Mouse (Mus musculus) ES-E14 (cell line): ENCODE measurements around the gene Fam184b. TPM values are rescaled to one million over a fixed set of nuclear protein-coding genes. Genes with fewer than 3 reads are reported as not detected.

Source experiments
- DNase-seq: peaks from one replicate; pipeline ENCODE4 v3.0.0-alpha.2; 2013; ENCODE audit warnings: low read depth, low spot score
- H3K27ac ChIP-seq: 2 replicates; pipeline ENCODE4 v1.5.1; 2012; ENCODE audit warnings: low read depth, mild to moderate bottlenecking, low read length, moderate library complexity, mixed read lengths; ENCODE audit not compliant: poor library complexity, insufficient read depth, severe bottlenecking
- H3K36me3 ChIP-seq: 2 replicates; pipeline ENCODE4 v1.6.1; 2012; ENCODE audit warnings: mild to moderate bottlenecking, low read length, moderate library complexity, mixed read lengths; ENCODE audit not compliant: control insufficient read depth, poor library complexity, insufficient read depth, severe bottlenecking
- H3K4me1 ChIP-seq, 2 experiments: fragments of 150-350 bp in 1 of 2; sonication (generic) in 1 of 2; 2 replicates each; pipeline ENCODE4 v1.6.1; 2012; ENCODE audit warnings: low read length in 2 of 2, mild to moderate bottlenecking in 1 of 2, mixed read lengths in 1 of 2; ENCODE audit not compliant: control insufficient read depth in 2 of 2, insufficient read depth in 2 of 2, poor library complexity in 1 of 2
- H3K4me3 ChIP-seq, 2 experiments: fragments of 150-350 bp in 1 of 2; sonication (generic) in 1 of 2; 2 replicates each; pipeline ENCODE4 v1.5.1; 2012; ENCODE audit warnings: low read length in 2 of 2, low read depth in 1 of 2, mild to moderate bottlenecking in 1 of 2, mixed read lengths in 1 of 2; ENCODE audit not compliant: insufficient read depth in 1 of 2, poor library complexity in 1 of 2, severe bottlenecking in 1 of 2
- H3K9ac ChIP-seq: 2 replicates; pipeline ENCODE4 v1.6.1; 2012; ENCODE audit warnings: low read depth, mild to moderate bottlenecking, low read length, mixed read lengths; ENCODE audit not compliant: poor library complexity, insufficient read depth, severe bottlenecking
- H3K9me3 ChIP-seq: fragments of 150-350 bp; sonication (generic); 2 replicates; pipeline ENCODE4 v1.6.1; 2012; ENCODE audit warnings: low read depth, mild to moderate bottlenecking, low read length; ENCODE audit not compliant: control insufficient read depth, insufficient read depth
- CHD2 ChIP-seq: IDR thresholded peaks from 2 replicates; pipeline ENCODE4 v1.6.1; 2014; ENCODE audit warnings: mild to moderate bottlenecking, low read depth, low read length, inconsistent platforms
- HCFC1 ChIP-seq: IDR thresholded peaks from 2 replicates; pipeline ENCODE4 v1.6.1; 2012; ENCODE audit warnings: low read length, inconsistent platforms, borderline replicate concordance; ENCODE audit not compliant: insufficient read depth
- MAFK ChIP-seq: IDR thresholded peaks from 2 replicates; pipeline ENCODE4 v1.6.1; 2014; ENCODE audit warnings: mild to moderate bottlenecking, low read depth, low read length, inconsistent platforms; ENCODE audit not compliant: insufficient read depth
- ZC3H11A ChIP-seq: IDR thresholded peaks from 2 replicates; pipeline ENCODE4 v1.6.1; 2012; ENCODE audit warnings: low read depth, mild to moderate bottlenecking, inconsistent platforms, low read length, borderline replicate concordance
- ZNF384 ChIP-seq: IDR thresholded peaks from 2 replicates; pipeline ENCODE4 v1.6.1; 2012; ENCODE audit warnings: low read depth, low read length, inconsistent platforms
- in situ Hi-C, 2 experiments: fragments of 600-800 bp; cut with MboI; formaldehyde crosslinking; loops; one replicate each; pipeline ENCODE4 v1.15.1; 2025; ENCODE audit warnings: low sequenced_read_pairs in 2 of 2, inconsistent platforms in 1 of 2; ENCODE audit not compliant: unreplicated experiment in 2 of 2
- total RNA-seq: library from RNA; depleted of rRNA; stranded (reverse); fragments of 300-350 nt; gene quantifications from 2 replicates; pipeline ENCODE4 v1.2.3, GENCODE M21; 2012

Gene Fam184b
- total RNA-seq, 1 experiment = 0.45 TPM

DNA sequence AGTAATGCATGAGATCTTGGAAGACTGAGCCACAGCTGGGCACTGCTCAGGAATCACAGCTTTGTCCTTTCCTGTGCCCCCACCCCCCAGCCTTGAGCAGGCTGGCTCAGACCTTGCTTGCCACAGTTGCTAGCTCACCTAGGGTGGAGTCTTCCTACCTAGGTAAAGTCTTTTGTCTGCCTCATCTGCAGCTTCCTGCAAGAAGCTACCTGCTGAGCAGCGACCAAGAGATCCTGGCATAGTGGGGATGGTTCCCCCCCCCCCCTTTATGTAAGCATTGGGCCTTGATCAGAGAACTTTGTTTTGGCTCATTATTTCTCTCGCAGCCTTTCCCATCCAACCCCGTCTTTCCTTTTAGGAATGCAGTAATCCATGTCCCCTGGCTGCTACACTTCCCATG is 17.9 kb downstream of the Fam184b start:
- Histone ChIP-seq H3K4me1 (no peaks in the 10 kb centered on the region), H3K9me3 (0 out of 2 replicates have a peak, but pooled peaks cover 3% of the 10 kb centered on the region), H3K27ac (no peak overlapping the region), H3K36me3 (no peaks in the 10 kb centered on the region), H3K9ac (no peak overlapping the region), H3K4me3 (no peak overlapping the region)
- TF ChIP-seq HCFC1 (no peak), CHD2 (no peak), ZNF384 (no peak), ZC3H11A (no peak), MAFK (no peak)
- in situ Hi-C loops = no loop called here
- no peak for DNase-seq

DNA sequence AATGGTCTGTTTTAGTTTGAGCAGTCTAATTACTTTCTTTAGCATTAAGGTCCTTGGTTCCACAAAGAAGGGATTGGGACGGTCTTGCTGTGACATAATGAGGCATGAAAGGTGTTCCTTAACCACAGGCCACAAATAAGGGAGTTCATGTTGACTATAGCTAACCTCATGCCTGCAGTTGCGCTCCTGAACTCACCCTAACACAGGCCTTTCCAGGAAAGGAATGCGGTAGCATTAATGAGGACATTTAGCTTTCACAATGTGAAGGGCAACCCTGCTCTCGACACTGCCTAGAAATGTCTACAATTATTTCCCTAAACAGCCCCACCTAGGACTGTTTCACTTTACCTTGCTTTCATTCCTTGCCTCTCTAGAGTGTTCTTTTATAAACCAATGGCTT is 40.4 kb downstream of the Fam184b start:
- DNase-seq = no peak
- Histone ChIP-seq H3K9ac (no peak overlapping the region), H3K36me3 (no peaks in the 10 kb centered on the region), H3K9me3 (no peaks in the 10 kb centered on the region), H3K4me3 (no peak overlapping the region), H3K27ac (no peak overlapping the region), H3K4me1 (peaks cover 0 to 1% of the 10 kb centered on the region in 2 experiments; a peak in 1 of 4 replicates)
- in situ Hi-C loops = no loop called here
- TF ChIP-seq ZC3H11A (no peak), ZNF384 (no peak), HCFC1 (no peak), MAFK (no peak), CHD2 (no peak)

- in situ Hi-C loops = no loop called here
- H3K27ac ChIP-seq = no peak overlapping the region
- H3K36me3 ChIP-seq = no peaks in the 10 kb centered on the region
- H3K9me3 ChIP-seq = no peaks in the 10 kb centered on the region
- DNase-seq = no peak
- H3K4me1 ChIP-seq = peaks cover 0 to 1% of the 10 kb centered on the region in 2 experiments; a peak in 1 of 4 replicates
- TF ChIP-seq MAFK = no peak
- TF ChIP-seq HCFC1 = no peak
- no peak for TF ChIP-seq ZC3H11A
- TF ChIP-seq CHD2 = no peak
- no peak for TF ChIP-seq ZNF384
- H3K9ac ChIP-seq = no peak overlapping the region
- H3K4me3 ChIP-seq = no peak overlapping the region
Measured at GRCm38 (mm10) chr5:45595363-45596039, 43.9 kb downstream of the Fam184b start.

DNA sequence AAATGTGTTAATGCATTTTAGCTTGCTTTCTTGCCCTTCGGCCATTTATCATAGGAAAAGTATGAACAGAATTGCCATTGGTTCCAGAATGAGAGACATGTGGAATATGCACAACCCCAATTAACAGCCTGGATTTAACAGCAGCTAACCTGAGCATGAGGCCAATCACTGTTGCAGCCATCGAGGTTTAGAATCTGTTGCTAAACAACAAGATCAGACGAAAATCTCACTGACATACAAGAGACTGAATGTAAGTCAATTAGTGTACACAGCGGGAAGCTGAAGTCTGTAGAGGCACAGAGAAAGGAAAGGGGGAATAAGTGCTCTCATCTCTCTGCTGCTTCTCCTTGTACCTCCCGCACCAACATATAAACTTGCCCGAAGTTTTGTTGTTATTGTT is 46.1 kb downstream of the Fam184b start:
- Histone ChIP-seq H3K4me3 (no peak overlapping the region), H3K4me1 (no peaks in the 10 kb centered on the region), H3K27ac (no peak overlapping the region), H3K9ac (no peak overlapping the region), H3K36me3 (no peaks in the 10 kb centered on the region), H3K9me3 (no peaks in the 10 kb centered on the region)
- in situ Hi-C loops = no loop called here
- DNase-seq = no peak
- TF ChIP-seq HCFC1 (no peak), ZC3H11A (no peak), CHD2 (no peak), MAFK (no peak), ZNF384 (no peak)
